Mouse (Mus musculus): Measurements from ENCODE around the gene 1700113H08Rik. TPM values are rescaled to one million over a fixed set of nuclear protein-coding genes. Genes with fewer than 3 reads are reported as not detected.

1700113H08Rik gene
- not detected in 2 replicates for polyA plus RNA-seq (2015; fragmentation: Nextera tagmentation; extraction: Ambion mirVana)

GRCm38 (mm10) chr10:87057500-87058250 is at the start of gene 1700113H08Rik:
Gene 1700113H08Rik, plus strand, starts transcription at chr10:87058045.
- Histone ChIP-seq H3K27ac (0 out of 2 replicates have a peak within 1 kb of the TSS, but pooled peaks have one; percentile 14), H3K4me1 (replicated peaks) (peaks cover 8% of the 10 kb centered on the region), H3K27me3 (replicated peaks) (no peaks in the 10 kb centered on the region), H3K9me3 (no peaks in the 10 kb centered on the region), H3K4me3 (replicated peaks) (peak within 1 kb of the TSS; percentile 42), H3K9ac (peak within 1 kb of the TSS; percentile 34; the same call in 1 of the 2 replicates), H3K4me2 (replicated peaks) (peak within 1 kb of the TSS; percentile 94), H3K36me3 (no peaks in the 10 kb centered on the region)
- WGBS: 11% methylated on average over 15 of the region's 15 CpGs
- no peak; the same call in 1 of the 2 replicates for ATAC-seq

DNA sequence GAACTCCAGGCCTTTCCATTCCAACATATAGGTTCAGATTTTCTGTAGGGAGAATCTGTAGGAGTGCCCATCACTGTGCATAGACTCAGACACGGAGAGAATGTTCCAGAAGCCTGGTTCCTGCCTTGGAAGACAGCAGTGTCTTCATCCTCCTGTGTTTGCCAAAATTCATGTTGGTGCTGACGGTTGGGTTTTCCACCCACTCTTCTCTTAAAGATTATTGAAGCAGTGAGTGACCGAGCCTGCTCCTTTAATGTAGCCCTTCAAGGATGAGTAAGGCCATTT is 49.7 kb upstream of the 1700113H08Rik start:
- H3K36me3 ChIP-seq: no peaks in the 10 kb centered on the region
- H3K9ac ChIP-seq: no peak overlapping the region
- no peak overlapping the region for H3K4me3 ChIP-seq (replicated peaks)
- no peaks in the 10 kb centered on the region for H3K9me3 ChIP-seq
- no peak overlapping the region for H3K4me2 ChIP-seq (replicated peaks)
- no peaks in the 10 kb centered on the region for H3K4me1 ChIP-seq (replicated peaks)
- ATAC-seq: no peak
- no peaks in the 10 kb centered on the region for H3K27me3 ChIP-seq (replicated peaks)
- 82% methylated on average over 3 of the region's 3 CpGs for WGBS
- no peak overlapping the region for H3K27ac ChIP-seq

- Histone ChIP-seq H3K4me2 (replicated peaks) (no peak overlapping the region), H3K9me3 (no peaks in the 10 kb centered on the region), H3K27me3 (replicated peaks) (no peaks in the 10 kb centered on the region), H3K4me3 (replicated peaks) (no peak overlapping the region), H3K4me1 (replicated peaks) (0 out of 2 replicates have a peak, but pooled peaks cover 3% of the 10 kb centered on the region), H3K9ac (no peak overlapping the region), H3K36me3 (no peaks in the 10 kb centered on the region), H3K27ac (no peak overlapping the region)
- no peak for ATAC-seq
- WGBS: 90% methylated on average over 7 of the region's 7 CpGs
Measured at GRCm38 (mm10) chr10:87012087-87012486, 45.8 kb upstream of the 1700113H08Rik start.

GRCm38 (mm10) chr10:87014391-87014965 is 43.4 kb upstream of the 1700113H08Rik start:
- no peaks in the 10 kb centered on the region for H3K9me3 ChIP-seq
- H3K27ac ChIP-seq: no peak overlapping the region
- H3K27me3 ChIP-seq (replicated peaks): no peaks in the 10 kb centered on the region
- no peak overlapping the region for H3K9ac ChIP-seq
- WGBS: 72% methylated on average over 7 of the region's 7 CpGs
- no peak overlapping the region for H3K4me2 ChIP-seq (replicated peaks)
- 0 out of 2 replicates have a peak, but pooled peaks cover 3% of the 10 kb centered on the region for H3K4me1 ChIP-seq (replicated peaks)
- no peak for ATAC-seq
- no peak overlapping the region for H3K4me3 ChIP-seq (replicated peaks)
- no peaks in the 10 kb centered on the region for H3K36me3 ChIP-seq

DNA sequence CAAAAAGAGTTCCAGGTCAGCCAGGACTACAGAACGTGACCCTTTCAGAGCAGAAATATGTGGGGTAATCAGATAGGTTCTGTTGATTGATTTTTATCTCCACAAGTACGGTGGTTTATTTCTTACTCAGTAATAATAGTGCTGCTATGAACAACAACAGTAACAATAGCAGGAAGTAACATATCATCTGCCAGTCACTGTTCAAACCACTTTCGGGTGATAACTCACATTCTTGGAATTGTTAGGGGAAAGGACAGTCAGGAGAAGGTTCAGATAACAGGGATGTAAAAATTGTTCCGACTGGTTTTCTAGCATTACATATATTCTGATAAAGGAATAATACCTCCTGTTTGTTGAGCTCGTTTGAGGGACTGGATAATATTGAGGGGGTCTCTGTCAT is 42.4 kb upstream of the 1700113H08Rik start:
- H3K36me3 ChIP-seq: no peaks in the 10 kb centered on the region
- no peaks in the 10 kb centered on the region for H3K27me3 ChIP-seq (replicated peaks)
- no peak overlapping the region for H3K4me3 ChIP-seq (replicated peaks)
- no peaks in the 10 kb centered on the region for H3K9me3 ChIP-seq
- WGBS: 44% methylated on average over 5 of the region's 5 CpGs
- no peak overlapping the region for H3K27ac ChIP-seq
- H3K4me2 ChIP-seq (replicated peaks): no peak overlapping the region
- no peak for ATAC-seq
- H3K9ac ChIP-seq: no peak overlapping the region
- 0 out of 2 replicates have a peak, but pooled peaks cover 3% of the 10 kb centered on the region for H3K4me1 ChIP-seq (replicated peaks)

DNA sequence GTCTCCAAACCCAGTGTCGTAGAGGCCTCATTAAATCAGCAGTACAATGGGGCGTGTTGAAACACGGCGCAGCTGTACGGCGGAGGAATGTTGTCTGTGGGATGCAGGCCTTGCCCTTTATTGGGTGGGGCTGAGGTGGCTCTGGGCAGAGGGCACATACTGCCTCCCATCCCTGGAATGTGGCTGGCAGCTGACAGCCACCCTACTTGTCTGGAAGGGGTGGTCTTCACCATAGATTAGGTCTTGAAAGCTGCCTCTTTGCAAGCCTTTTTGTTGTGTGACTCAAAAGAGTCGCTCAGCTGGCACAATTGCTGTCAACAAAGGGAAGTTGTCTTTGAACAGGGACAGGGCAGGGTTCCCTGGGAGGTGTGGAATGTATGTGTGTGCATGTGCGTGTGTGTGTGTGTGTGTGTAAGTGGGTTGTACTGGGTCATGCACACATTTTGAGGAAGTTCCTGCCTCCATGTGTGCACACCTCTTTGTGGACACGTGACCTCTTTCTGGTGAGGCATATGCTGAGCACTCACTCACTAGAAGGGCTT is 41.6 kb upstream of the 1700113H08Rik start:
- Histone ChIP-seq H3K4me3 (replicated peaks) (no peak overlapping the region), H3K9ac (no peak overlapping the region), H3K27ac (no peak overlapping the region), H3K9me3 (no peaks in the 10 kb centered on the region), H3K4me1 (replicated peaks) (0 out of 2 replicates have a peak, but pooled peaks cover 3% of the 10 kb centered on the region), H3K36me3 (no peaks in the 10 kb centered on the region), H3K4me2 (replicated peaks) (no peak overlapping the region), H3K27me3 (replicated peaks) (no peaks in the 10 kb centered on the region)
- WGBS: 47% methylated on average over 9 of the region's 9 CpGs
- peak; percentile 80 for ATAC-seq

DNA sequence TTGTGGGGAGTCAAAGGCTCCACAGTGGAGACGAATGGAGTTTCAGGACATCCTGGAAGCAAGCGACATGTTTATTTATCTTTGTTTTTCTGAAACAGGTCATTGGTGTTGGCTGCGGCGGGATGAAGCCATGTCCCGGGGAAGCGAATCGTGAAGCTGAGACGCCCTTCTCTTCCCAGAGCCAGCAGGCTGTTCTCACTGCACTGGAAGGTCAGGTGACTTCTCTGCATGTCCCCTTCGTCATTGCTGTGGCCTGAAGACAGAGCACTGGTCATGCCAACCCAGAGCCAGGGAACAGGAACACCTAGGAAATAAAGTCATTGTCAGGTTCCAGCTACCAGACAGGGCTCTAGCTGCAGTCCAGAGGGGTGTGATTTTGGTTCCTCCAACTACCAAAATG is 39.0 kb upstream of the 1700113H08Rik start:
- H3K27me3 ChIP-seq (replicated peaks): no peaks in the 10 kb centered on the region
- no peak overlapping the region for H3K9ac ChIP-seq
- H3K4me1 ChIP-seq (replicated peaks): 0 out of 2 replicates have a peak, but pooled peaks cover 3% of the 10 kb centered on the region
- no peak overlapping the region for H3K4me2 ChIP-seq (replicated peaks)
- WGBS: 66% methylated on average over 9 of the region's 9 CpGs
- H3K9me3 ChIP-seq: no peaks in the 10 kb centered on the region
- H3K27ac ChIP-seq: no peak overlapping the region
- no peak for ATAC-seq
- no peak overlapping the region for H3K4me3 ChIP-seq (replicated peaks)
- no peaks in the 10 kb centered on the region for H3K36me3 ChIP-seq

GRCm38 (mm10) chr10:87020711-87021110 is 37.1 kb upstream of the 1700113H08Rik start:
- H3K9me3 ChIP-seq: no peaks in the 10 kb centered on the region
- H3K4me2 ChIP-seq (replicated peaks): no peak overlapping the region
- H3K27me3 ChIP-seq (replicated peaks): no peaks in the 10 kb centered on the region
- ATAC-seq: no peak; the same call in 1 of the 2 replicates
- no peaks in the 10 kb centered on the region for H3K36me3 ChIP-seq
- 64% methylated on average over 15 of the region's 16 CpGs for WGBS
- no peak overlapping the region for H3K27ac ChIP-seq
- 0 out of 2 replicates have a peak, but pooled peaks cover 3% of the 10 kb centered on the region for H3K4me1 ChIP-seq (replicated peaks)
- H3K4me3 ChIP-seq (replicated peaks): no peak overlapping the region
- H3K9ac ChIP-seq: no peak overlapping the region

DNA sequence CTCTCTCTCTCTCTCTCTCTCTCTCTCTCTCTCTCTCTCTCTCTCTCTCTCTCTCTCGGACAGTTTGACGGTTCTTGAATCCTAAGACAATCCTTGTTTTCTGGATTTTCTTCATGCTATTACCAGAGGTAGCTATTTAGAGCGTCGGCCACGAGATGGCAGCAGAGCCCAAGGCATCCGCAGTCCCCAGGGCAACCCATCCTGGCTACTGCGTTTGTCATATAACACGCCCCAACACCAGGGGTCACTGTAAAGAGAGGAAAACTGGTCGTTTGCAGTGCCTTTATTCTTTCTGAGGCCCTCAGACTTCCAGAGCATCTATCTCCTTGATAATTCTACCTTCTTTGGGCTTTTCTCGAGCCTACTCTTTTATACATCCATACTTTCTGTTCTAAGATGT is 33.0 kb upstream of the 1700113H08Rik start:
- H3K9me3 ChIP-seq: no peaks in the 10 kb centered on the region
- no peak overlapping the region for H3K9ac ChIP-seq
- no peak overlapping the region for H3K4me3 ChIP-seq (replicated peaks)
- H3K27ac ChIP-seq: no peak overlapping the region
- H3K4me1 ChIP-seq (replicated peaks): no peaks in the 10 kb centered on the region
- ATAC-seq: peak; percentile 85
- WGBS: 1% methylated on average over 8 of the region's 10 CpGs
- no peaks in the 10 kb centered on the region for H3K36me3 ChIP-seq
- no peaks in the 10 kb centered on the region for H3K27me3 ChIP-seq (replicated peaks)
- no peak overlapping the region for H3K4me2 ChIP-seq (replicated peaks)

GRCm38 (mm10) chr10:87032768-87033167 is 25.1 kb upstream of the 1700113H08Rik start:
- Histone ChIP-seq H3K4me3 (replicated peaks) (no peak overlapping the region), H3K9me3 (no peaks in the 10 kb centered on the region), H3K9ac (no peak overlapping the region), H3K27ac (no peak overlapping the region), H3K36me3 (no peaks in the 10 kb centered on the region), H3K4me1 (replicated peaks) (no peaks in the 10 kb centered on the region), H3K27me3 (replicated peaks) (no peaks in the 10 kb centered on the region), H3K4me2 (replicated peaks) (no peak overlapping the region)
- no peak for ATAC-seq
- 81% methylated on average over 8 of the region's 8 CpGs for WGBS

DNA sequence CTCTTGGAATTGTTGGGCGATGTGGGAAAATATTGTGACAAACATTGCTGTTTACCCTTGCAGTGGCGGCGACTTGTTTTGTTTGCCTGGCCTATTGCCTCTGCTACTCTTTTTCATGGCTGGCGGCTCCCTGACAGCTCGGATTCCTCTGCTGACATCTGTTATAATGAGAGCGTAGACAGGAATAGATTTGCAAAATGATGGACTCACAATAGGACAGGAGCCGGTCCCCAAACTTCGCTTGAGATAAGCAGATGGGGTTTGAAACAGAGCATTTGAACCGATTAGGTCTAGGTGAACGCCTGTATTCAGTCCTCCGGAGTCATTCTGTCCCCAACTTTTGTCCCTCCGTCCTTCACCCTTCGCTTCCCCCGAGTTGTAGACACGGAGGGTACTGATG is 22.0 kb upstream of the 1700113H08Rik start:
- H3K36me3 ChIP-seq: no peaks in the 10 kb centered on the region
- no peaks in the 10 kb centered on the region for H3K9me3 ChIP-seq
- no peak overlapping the region for H3K27ac ChIP-seq
- no peaks in the 10 kb centered on the region for H3K27me3 ChIP-seq (replicated peaks)
- 86% methylated on average over 15 of the region's 15 CpGs for WGBS
- no peak for ATAC-seq
- no peak overlapping the region for H3K4me3 ChIP-seq (replicated peaks)
- no peak overlapping the region for H3K9ac ChIP-seq
- H3K4me1 ChIP-seq (replicated peaks): no peaks in the 10 kb centered on the region
- no peak overlapping the region for H3K4me2 ChIP-seq (replicated peaks)

GRCm38 (mm10) chr10:87036271-87036703 is 21.6 kb upstream of the 1700113H08Rik start:
- 58% methylated on average over 14 of the region's 14 CpGs for WGBS
- H3K4me2 ChIP-seq (replicated peaks): no peak overlapping the region
- H3K27me3 ChIP-seq (replicated peaks): no peaks in the 10 kb centered on the region
- H3K27ac ChIP-seq: no peak overlapping the region
- no peaks in the 10 kb centered on the region for H3K9me3 ChIP-seq
- H3K4me3 ChIP-seq (replicated peaks): no peak overlapping the region
- no peaks in the 10 kb centered on the region for H3K36me3 ChIP-seq
- H3K9ac ChIP-seq: no peak overlapping the region
- no peak for ATAC-seq
- no peaks in the 10 kb centered on the region for H3K4me1 ChIP-seq (replicated peaks)

Measured in intestine, embryonic 15.5 days (tissue).